In the genomic region with DNA sequence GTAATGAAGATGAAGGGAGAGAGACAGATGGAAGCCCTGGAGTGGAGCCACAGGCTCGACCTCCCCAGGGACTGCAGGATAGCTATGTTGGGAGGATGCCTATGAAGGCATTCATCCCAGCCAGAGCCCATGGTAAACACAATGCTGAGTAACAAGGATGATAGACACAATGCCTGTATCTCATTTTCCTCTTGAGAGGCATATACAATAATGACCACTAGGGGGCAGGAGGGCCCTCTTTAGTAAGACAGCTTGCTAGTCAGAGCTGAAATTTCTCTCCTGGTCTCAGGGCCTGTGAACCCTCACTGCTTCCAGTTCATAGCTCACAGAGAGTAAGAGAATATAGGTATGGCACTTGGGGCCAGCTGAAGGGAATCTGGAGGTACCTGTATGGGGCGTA, we compare ENCODE assay signal across 9 mouse cellular contexts. TPM values are rescaled to one million over a fixed set of nuclear protein-coding genes. Genes with fewer than 3 reads are reported as not detected.
A peak's percentile ranks its signal among the peaks of the same experiment; 100 is the strongest.
DNase-seq lines count a peak whose midpoint lies in the region; ATAC-seq lines count a peak whose summit lies in the region.
"Had no signal": no experiment of that assay in that cellular context is flagged by ENCODE, and none has a peak within 500 bp of the region (broad histone marks: within the 10 kb centered on the region; RNA-seq: fewer than 3 reads in every experiment).

No protein-coding gene starts in this region.

- H3K4me3 ChIP-seq in limb, embryonic 13.5 days: no peak overlapping the region
- H3K4me3 ChIP-seq: embryonic facial prominence, embryonic 15.5 days had no signal

- 28% methylated on average over 2 of the region's 2 CpGs for WGBS in limb, embryonic 13.5 days

- no peak overlapping the region for H3K9ac ChIP-seq in limb, embryonic 13.5 days
- H3K9ac ChIP-seq: embryonic facial prominence, embryonic 15.5 days had no signal

- no peaks in the 10 kb centered on the region for H3K36me3 ChIP-seq in limb, embryonic 13.5 days
- H3K36me3 ChIP-seq: embryonic facial prominence, embryonic 15.5 days had no signal

- H3K9me3 ChIP-seq in limb, embryonic 13.5 days: no peaks in the 10 kb centered on the region
- H3K9me3 ChIP-seq: embryonic facial prominence, embryonic 15.5 days had no signal

- no peaks in the 10 kb centered on the region for H3K27me3 ChIP-seq in limb, embryonic 13.5 days
- H3K27me3 ChIP-seq: embryonic facial prominence, embryonic 15.5 days had no signal

- H3K27ac ChIP-seq in limb, embryonic 13.5 days: no peak overlapping the region
- H3K27ac ChIP-seq: embryonic facial prominence, embryonic 15.5 days had no signal

- H3K4me1 ChIP-seq in limb, embryonic 13.5 days: peaks cover 9% of the 10 kb centered on the region

- peak; percentile 38 for DNase-seq in kidney, adult 18-20 months
- no peak for DNase-seq in kidney, adult 11 months
- DNase-seq in ZHBTc4 (ENCODE audit: low read depth, low spot score): peak; percentile 82
- DNase-seq in embryo, embryonic 9.5 days (ENCODE audit: extremely low spot score): peak; percentile 69
- DNase-seq in naive thymus-derived CD4-positive, alpha-beta T cell, adult 2 months (ENCODE audit: low read depth): peak; percentile 84
- DNase-seq in thymus, postnatal 4 days: peak; percentile 49

- H3K4me2 ChIP-seq in limb, embryonic 13.5 days (replicated peaks): no peak overlapping the region
- H3K4me2 ChIP-seq: embryonic facial prominence, embryonic 15.5 days had no signal

- ATAC-seq in inflammation-experienced regulatory T-cells, adult 6 months: peak; percentile 82
- 0 out of 2 replicates have a peak, but pooled peaks have one; percentile 24 for ATAC-seq in limb, embryonic 13.5 days (ENCODE audit: low FRiP score, low read depth)

RNA-seq across cellular contexts. Expression of gene Ampd3, which starts 41.0 kb away (rescaled TPM):
- polyA plus RNA-seq in inflammation-experienced regulatory T-cells, adult 6 months (2017; shearing (Covaris generic)): 1 to 10 TPM; 1.5 to 6.0 (median 5.0) TPM
- polyA plus RNA-seq in limb, embryonic 13.5 days (2015; fragmentation: Nextera tagmentation; extraction: Ambion mirVana): 2.8 and 3.7 TPM in 2 replicates
